Mouse (Mus musculus): ENCODE data around the gene Fbxo30. TPM values are rescaled to one million over a fixed set of nuclear protein-coding genes. Genes with fewer than 3 reads are reported as not detected.

Fbxo30 gene
- total and polyA plus RNA-seq, 2 experiments from 2014 or later = 11.9 to 21.8 TPM

DNA sequence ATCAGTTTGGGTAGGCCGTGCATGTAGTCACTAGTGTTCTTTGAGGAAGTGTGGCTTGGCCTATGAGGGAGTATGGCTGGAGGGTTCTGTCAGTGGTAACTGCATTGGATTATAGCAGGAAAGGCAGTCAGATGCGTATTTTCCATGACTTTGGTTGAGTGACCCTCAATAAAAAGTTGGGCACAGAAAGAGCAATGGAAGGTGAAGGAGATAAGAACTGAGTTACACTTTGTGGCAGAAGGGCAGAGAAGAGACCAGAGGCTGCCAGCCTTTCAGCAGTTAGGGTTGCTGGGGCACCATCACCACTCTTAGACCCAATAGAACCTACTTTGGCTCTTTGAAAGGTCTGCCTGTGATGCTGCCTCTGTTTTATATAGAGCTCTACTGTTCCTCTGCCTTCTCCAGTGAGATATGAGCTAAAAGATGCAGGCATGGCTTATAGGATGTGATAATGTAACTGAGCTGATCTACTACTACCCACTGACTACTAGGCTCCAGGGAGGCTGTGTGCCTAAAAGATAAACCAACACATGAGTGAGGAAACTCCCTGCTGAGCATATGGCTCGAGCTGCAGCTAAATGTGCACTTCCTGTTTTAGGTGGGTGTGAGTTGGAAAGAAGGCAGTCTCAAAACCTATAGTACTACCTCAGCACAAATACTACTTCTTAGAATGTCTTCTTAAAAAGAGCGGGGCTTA, 42.2 kb downstream of the Fbxo30 start:
- Histone ChIP-seq H3K4me2 (ENCODE audit: low read depth, low read length) (no peak overlapping the region), H3K4me3 (ENCODE audit: low read depth, low read length) (no peak overlapping the region), H3K4me1 (ENCODE audit: control insufficient read depth, insufficient read depth) (no peaks in the 10 kb centered on the region), H3K27ac (ENCODE audit: low read depth) (no peak overlapping the region), H3K9me3 (replicated peaks; ENCODE audit: control insufficient read depth, low read length) (no peaks in the 10 kb centered on the region), H3K9ac (replicated peaks; ENCODE audit: low read depth, low read length) (no peak overlapping the region), H3K36me3 (replicated peaks; ENCODE audit: control insufficient read depth, insufficient read depth, low read length) (no peaks in the 10 kb centered on the region), H3K27me3 (ENCODE audit: control insufficient read depth, insufficient read depth, low read length) (no peaks in the 10 kb centered on the region)
- no peak for ATAC-seq (ENCODE audit: insufficient read depth, low read depth)
- WGBS = 74% methylated on average over 4 of the region's 4 CpGs
- no peak for DNase-seq (ENCODE audit: low spot score)
- no peak for TF ChIP-seq CTCF (IDR thresholded peaks at IDR 0.05; ENCODE audit: low read depth)
- TF ChIP-seq EP300 (IDR thresholded peaks at IDR 0.05; ENCODE audit: low read depth) = no peak

DNA sequence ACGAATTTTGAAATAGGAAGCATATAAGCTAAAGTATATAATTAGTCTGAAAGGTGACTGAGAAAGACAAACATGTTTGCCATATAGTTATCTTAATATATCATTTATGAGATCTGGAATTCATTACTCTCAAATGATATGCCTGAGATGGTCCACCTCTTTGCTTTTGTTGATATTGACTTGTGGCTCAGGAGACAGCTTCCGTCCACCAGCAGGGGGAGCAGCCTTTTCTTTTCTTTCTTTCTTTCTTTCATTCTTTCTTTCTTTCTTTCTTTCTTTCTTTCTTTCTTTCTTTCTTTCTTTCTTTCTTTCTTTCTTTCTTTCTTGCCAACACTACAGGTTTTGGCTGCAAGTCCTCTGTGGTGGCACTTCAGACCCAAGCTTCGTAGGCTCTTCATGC, 45.4 kb downstream of the Fbxo30 start:
- H3K27me3 ChIP-seq (ENCODE audit: control insufficient read depth, insufficient read depth, low read length) = no peaks in the 10 kb centered on the region
- DNase-seq (ENCODE audit: low spot score) (no peak), ATAC-seq (ENCODE audit: insufficient read depth, low read depth) (no peak)
- no peaks in the 10 kb centered on the region for H3K36me3 ChIP-seq (replicated peaks; ENCODE audit: control insufficient read depth, insufficient read depth, low read length)
- H3K9me3 ChIP-seq (replicated peaks; ENCODE audit: control insufficient read depth, low read length) = no peaks in the 10 kb centered on the region
- H3K4me3 ChIP-seq (ENCODE audit: low read depth, low read length) = no peak overlapping the region
- WGBS = 84% methylated on average over 3 of the region's 3 CpGs
- H3K9ac ChIP-seq (replicated peaks; ENCODE audit: low read depth, low read length) = no peak overlapping the region
- no peak overlapping the region for H3K27ac ChIP-seq (ENCODE audit: low read depth)
- no peak for TF ChIP-seq EP300 (IDR thresholded peaks at IDR 0.05; ENCODE audit: low read depth)
- peak; percentile 33 for TF ChIP-seq CTCF (IDR thresholded peaks at IDR 0.05; ENCODE audit: low read depth)
- no peaks in the 10 kb centered on the region for H3K4me1 ChIP-seq (ENCODE audit: control insufficient read depth, insufficient read depth)
- no peak overlapping the region for H3K4me2 ChIP-seq (ENCODE audit: low read depth, low read length)

DNA sequence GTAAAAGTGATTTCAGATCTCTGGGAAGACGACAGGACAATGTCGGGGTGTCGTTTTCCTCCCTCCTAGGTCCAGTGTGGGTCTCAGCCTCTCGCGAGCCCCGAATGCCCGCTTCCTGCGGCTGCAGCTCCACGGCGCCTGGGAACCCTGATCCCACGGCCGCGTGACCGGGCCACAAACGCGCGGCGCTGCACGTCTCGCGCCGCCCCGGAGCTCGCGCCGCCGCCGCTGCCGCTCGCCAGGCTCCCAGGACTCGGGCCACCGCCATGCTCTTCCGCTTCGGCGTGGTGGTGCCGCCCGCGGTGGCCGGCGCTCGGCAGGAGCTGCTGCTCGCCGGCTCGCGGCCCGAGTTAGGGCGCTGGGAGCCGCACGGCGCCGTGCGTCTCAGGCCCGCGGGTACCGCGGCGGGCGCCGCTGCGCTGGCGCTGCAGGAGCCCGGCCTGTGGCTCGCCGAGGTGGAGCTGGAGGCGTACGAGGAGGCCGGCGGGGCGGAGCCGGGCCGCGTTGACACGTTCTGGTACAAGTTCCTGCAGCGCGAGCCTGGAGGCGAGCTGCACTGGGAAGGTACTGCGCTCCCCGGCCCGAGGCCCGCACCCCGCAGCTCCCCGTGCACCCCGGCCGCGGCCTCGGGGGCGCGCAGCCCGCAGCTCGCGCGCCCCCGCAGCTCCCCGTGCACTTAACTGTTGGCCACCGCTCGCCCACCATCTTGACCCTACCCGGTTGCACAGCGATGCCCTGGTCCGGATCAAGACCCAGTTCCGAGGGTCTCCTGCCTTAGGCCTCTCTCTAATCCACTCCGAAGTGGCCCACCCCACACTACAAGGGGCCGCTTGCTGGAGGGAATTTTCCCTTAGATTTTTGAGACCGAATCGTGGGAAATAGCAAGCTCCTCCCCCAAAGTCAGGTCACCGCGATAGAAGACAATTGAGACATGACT, 62.3 kb downstream of the Fbxo30 start, which contains the start of gene Epm2a:
TSS of gene Epm2a (plus strand) at position 200 of the 937 bp plus-strand sequence.
- TF ChIP-seq CTCF (IDR thresholded peaks at IDR 0.05; ENCODE audit: low read depth) = no peak
- TF ChIP-seq EP300 (IDR thresholded peaks at IDR 0.05; ENCODE audit: low read depth) = no peak
- under 1% methylated on average over 106 of the region's 106 CpGs for WGBS
- peak; percentile 95 for ATAC-seq (ENCODE audit: insufficient read depth, low read depth)

DNA sequence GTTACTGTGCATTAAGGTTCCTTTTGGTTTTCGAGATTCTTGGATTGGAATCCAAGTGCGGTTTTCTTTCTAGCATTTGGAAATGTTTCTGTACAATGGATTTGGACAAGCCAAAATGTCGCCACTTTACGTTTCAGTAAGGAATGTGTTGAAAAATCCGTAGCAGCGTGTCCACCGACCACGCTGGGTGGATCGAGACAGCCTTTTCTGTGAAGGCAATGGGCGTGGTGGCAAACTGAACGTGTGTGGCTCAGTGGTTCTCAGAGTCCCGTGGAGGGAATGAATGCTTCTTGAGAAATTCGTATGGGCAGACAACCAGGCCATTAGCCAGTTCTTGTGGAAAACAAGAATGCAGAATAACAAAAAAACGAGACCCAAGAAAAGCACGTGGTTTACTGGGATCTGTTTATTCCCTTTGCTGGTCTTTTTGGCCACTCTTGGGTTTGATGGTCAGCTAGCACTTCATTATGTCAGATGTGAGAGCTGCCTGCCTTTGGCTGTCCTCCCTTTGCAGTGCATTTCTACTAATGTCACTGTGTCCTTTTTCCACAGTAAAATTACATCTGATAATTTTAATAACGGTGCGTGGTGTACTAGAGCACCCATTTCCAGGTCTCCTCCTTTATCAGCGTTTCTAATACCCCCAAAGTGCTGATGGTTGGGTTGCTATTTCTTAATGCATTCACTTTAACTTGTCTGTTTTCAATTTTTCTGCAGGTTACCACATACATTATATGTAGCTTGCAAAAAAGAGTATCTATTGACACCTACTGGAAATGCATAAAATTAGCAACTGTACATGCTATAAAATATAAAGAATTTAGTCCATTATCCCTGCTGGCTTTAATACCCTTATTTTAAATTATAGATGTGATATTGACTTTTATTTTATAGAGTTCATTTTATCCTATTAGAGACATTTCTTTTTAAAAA, 63.7 kb downstream of the Fbxo30 start:
- Histone ChIP-seq H3K36me3 (replicated peaks; ENCODE audit: control insufficient read depth, insufficient read depth, low read length) (no peaks in the 10 kb centered on the region), H3K27ac (ENCODE audit: low read depth) (no peak overlapping the region), H3K9ac (replicated peaks; ENCODE audit: low read depth, low read length) (no peak overlapping the region), H3K4me3 (ENCODE audit: low read depth, low read length) (no peak overlapping the region), H3K9me3 (replicated peaks; ENCODE audit: control insufficient read depth, low read length) (no peaks in the 10 kb centered on the region), H3K27me3 (ENCODE audit: control insufficient read depth, insufficient read depth, low read length) (no peaks in the 10 kb centered on the region), H3K4me2 (ENCODE audit: low read depth, low read length) (peak overlapping the region; percentile 77; the same call in 1 of the 2 replicates), H3K4me1 (ENCODE audit: control insufficient read depth, insufficient read depth) (no peaks in the 10 kb centered on the region)
- no peak for DNase-seq (ENCODE audit: low spot score)
- ATAC-seq (ENCODE audit: insufficient read depth, low read depth) = no peak
- no peak for TF ChIP-seq EP300 (IDR thresholded peaks at IDR 0.05; ENCODE audit: low read depth)
- TF ChIP-seq CTCF (IDR thresholded peaks at IDR 0.05; ENCODE audit: low read depth) = no peak
- WGBS = 77% methylated on average over 18 of the region's 18 CpGs

More for the DNA sequence above, 62.3 kb downstream of the Fbxo30 start, which contains the start of gene Epm2a:
- peak within 1 kb of the TSS; percentile 77 for H3K4me2 ChIP-seq (ENCODE audit: low read depth, low read length)
- peak; percentile 80 for DNase-seq (ENCODE audit: low spot score)
- no peaks in the 10 kb centered on the region for H3K36me3 ChIP-seq (replicated peaks; ENCODE audit: control insufficient read depth, insufficient read depth, low read length)
- no peaks in the 10 kb centered on the region for H3K27me3 ChIP-seq (ENCODE audit: control insufficient read depth, insufficient read depth, low read length)
- peak within 1 kb of the TSS; percentile 78 for H3K4me3 ChIP-seq (ENCODE audit: low read depth, low read length)
- no peaks in the 10 kb centered on the region for H3K4me1 ChIP-seq (ENCODE audit: control insufficient read depth, insufficient read depth)
- H3K9me3 ChIP-seq (replicated peaks; ENCODE audit: control insufficient read depth, low read length) = no peaks in the 10 kb centered on the region
- peak within 1 kb of the TSS; percentile 92 for H3K9ac ChIP-seq (replicated peaks; ENCODE audit: low read depth, low read length)
- H3K27ac ChIP-seq (ENCODE audit: low read depth) = peak within 1 kb of the TSS; percentile 97

Other genes starting within 250 kb of the Fbxo30 start
- 0.08 TPM in 1 of 2 replicates, not detected in the other for gene Grm1, start 199.0 kb upstream of the Fbxo30 start, total RNA-seq (2014; rRNA removed; ENCODE audit: low replicate concordance)
- gene Grm1, start 199.0 kb upstream of the Fbxo30 start, polyA plus RNA-seq (2015; fragmentation: Nextera tagmentation; extraction: Ambion mirVana) = 0.07 TPM in 2 replicates
- 7.3 and 12.3 TPM in 2 replicates for gene Shprh, start 131.9 kb upstream of the Fbxo30 start, total RNA-seq (2014; rRNA removed; ENCODE audit: low replicate concordance)
- gene Shprh, start 131.9 kb upstream of the Fbxo30 start, polyA plus RNA-seq (2015; fragmentation: Nextera tagmentation; extraction: Ambion mirVana) = 5.0 and 5.1 TPM in 2 replicates
- 9.1 and 13.3 TPM in 2 replicates for gene Epm2a, start 62.1 kb downstream of the Fbxo30 start, total RNA-seq (2014; rRNA removed; ENCODE audit: low replicate concordance)
- 1.1 and 1.3 TPM in 2 replicates for gene Epm2a, start 62.1 kb downstream of the Fbxo30 start, polyA plus RNA-seq (2015; fragmentation: Nextera tagmentation; extraction: Ambion mirVana)

Measured in heart, postnatal 0 days (tissue).